Mouse (Mus musculus): ENCODE results near the gene Zdhhc1. TPM values are rescaled to one million over a fixed set of nuclear protein-coding genes. Genes with fewer than 3 reads are reported as not detected.

The Zdhhc1 gene
- total RNA-seq, 2 experiments from 2014 or later, result 10.1 to 11.2 TPM

GRCm38 (mm10) chr8:105483212-105484029 is 13.3 kb downstream of the Zdhhc1 start:
- peak; percentile 82 for DNase-seq
- intact Hi-C loops (cut with DNase I; ENCODE audit: low total_unique reads), result no loop called here

- no peak for DNase-seq
- intact Hi-C loops (cut with DNase I; ENCODE audit: low total_unique reads), result no loop called here
Measured at GRCm38 (mm10) chr8:105482123-105482522, 14.6 kb downstream of the Zdhhc1 start.

GRCm38 (mm10) chr8:105481453-105481852 is 15.2 kb downstream of the Zdhhc1 start:
- DNase-seq, result peak; percentile 59
- intact Hi-C loops (cut with DNase I; ENCODE audit: low total_unique reads), result no loop called here

- intact Hi-C loops (cut with DNase I; ENCODE audit: low total_unique reads), result no loop called here
- DNase-seq, result no peak
Measured at GRCm38 (mm10) chr8:105481013-105481412, 15.7 kb downstream of the Zdhhc1 start.

- no peak for DNase-seq
- intact Hi-C loops (cut with DNase I; ENCODE audit: low total_unique reads), result loop anchor here (5.0 kb wide), 2 partner anchors 40 to 115 kb away; no protein-coding TSS in a partner anchor
Measured at GRCm38 (mm10) chr8:105477792-105478191, 18.9 kb downstream of the Zdhhc1 start.

GRCm38 (mm10) chr8:105476628-105477413 is 19.9 kb downstream of the Zdhhc1 start:
- intact Hi-C loops (cut with DNase I; ENCODE audit: low total_unique reads), result loop anchor here (5.0 kb wide), 2 partner anchors 40 to 115 kb away; no protein-coding TSS in a partner anchor
- peak; percentile 75 for DNase-seq

- no peak for DNase-seq
- intact Hi-C loops (cut with DNase I; ENCODE audit: low total_unique reads), result loop anchor here (5.0 kb wide), 2 partner anchors 39 to 114 kb away; no protein-coding TSS in a partner anchor
Measured at GRCm38 (mm10) chr8:105476161-105476560, 20.5 kb downstream of the Zdhhc1 start.

GRCm38 (mm10) chr8:105475742-105476141 is 21.0 kb downstream of the Zdhhc1 start:
- no peak for DNase-seq
- intact Hi-C loops (cut with DNase I; ENCODE audit: low total_unique reads), result loop anchor here (5.0 kb wide), 2 partner anchors 38 to 113 kb away; no protein-coding TSS in a partner anchor

GRCm38 (mm10) chr8:105475254-105475653 is 21.4 kb downstream of the Zdhhc1 start:
- DNase-seq, result peak; percentile 79
- intact Hi-C loops (cut with DNase I; ENCODE audit: low total_unique reads), result loop anchor here (5.0 kb wide), 2 partner anchors 38 to 113 kb away; no protein-coding TSS in a partner anchor

- intact Hi-C loops (cut with DNase I; ENCODE audit: low total_unique reads), result loop anchor here (5.0 kb wide), 2 partner anchors 37 to 112 kb away; no protein-coding TSS in a partner anchor
Measured at GRCm38 (mm10) chr8:105474680-105475079, 22.0 kb downstream of the Zdhhc1 start.

GRCm38 (mm10) chr8:105473816-105474606 is 22.7 kb downstream of the Zdhhc1 start:
- intact Hi-C loops (cut with DNase I; ENCODE audit: low total_unique reads), result no loop called here
- DNase-seq, result peak; percentile 70

More at GRCm38 (mm10) chr8:105474680-105475079, 22.0 kb downstream of the Zdhhc1 start:
- no peak for DNase-seq

GRCm38 (mm10) chr8:105472983-105473382 is 23.7 kb downstream of the Zdhhc1 start:
- no peak for DNase-seq
- intact Hi-C loops (cut with DNase I; ENCODE audit: low total_unique reads), result no loop called here

- DNase-seq, result no peak
- intact Hi-C loops (cut with DNase I; ENCODE audit: low total_unique reads), result no loop called here
Measured at GRCm38 (mm10) chr8:105472414-105472932, 24.2 kb downstream of the Zdhhc1 start.

- peak; percentile 98 for DNase-seq
- intact Hi-C loops (cut with DNase I; ENCODE audit: low total_unique reads), result no loop called here
Measured at GRCm38 (mm10) chr8:105471314-105472015, 25.2 kb downstream of the Zdhhc1 start, which contains the start of gene Tppp3. Tppp3 (minus strand) TSS chr8:105471526.

GRCm38 (mm10) chr8:105470681-105471313 is 25.9 kb downstream of the Zdhhc1 start:
- DNase-seq, result no peak
- intact Hi-C loops (cut with DNase I; ENCODE audit: low total_unique reads), result no loop called here

- no peak for DNase-seq
- intact Hi-C loops (cut with DNase I; ENCODE audit: low total_unique reads), result no loop called here
Measured at GRCm38 (mm10) chr8:105470262-105470661, 26.4 kb downstream of the Zdhhc1 start.

GRCm38 (mm10) chr8:105469816-105470215 is 26.9 kb downstream of the Zdhhc1 start:
- no peak for DNase-seq
- intact Hi-C loops (cut with DNase I; ENCODE audit: low total_unique reads), result no loop called here

Measured in gastrocnemius, postnatal 14 days (tissue).